20 mouse cellular contexts compared by ENCODE assay signal in genomic region chr17:3405350-3406073, GRCm38 (mm10).
"Had no signal": no experiment of that assay in that cellular context is flagged by ENCODE, and none has a peak within 500 bp of the region (broad histone marks: within the 10 kb centered on the region; RNA-seq: fewer than 3 reads in every experiment).

No protein-coding gene starts in this region.

- DNase-seq: kidney, adult 18-20 months; kidney, adult 9 months; kidney, postnatal 14 days; kidney, postnatal 4 days; left cerebral cortex, postnatal 4 days; liver, postnatal 0 days; lung, embryonic 14.5 days; lung, postnatal 36 days; right cerebral cortex, adult 18-20 months; right cerebral cortex, postnatal 14 days; right cerebral cortex, postnatal 4 days; thymus, postnatal 36 days had no signal

- H3K36me3 ChIP-seq: limb, embryonic 13.5 days; midbrain, embryonic 12.5 days; midbrain, embryonic 15.5 days; neural tube, embryonic 12.5 days; neural tube, embryonic 15.5 days; stomach, embryonic 15.5 days had no signal

- H3K27me3 ChIP-seq: limb, embryonic 13.5 days; midbrain, embryonic 15.5 days; neural tube, embryonic 15.5 days; stomach, embryonic 15.5 days had no signal

- H3K4me1 ChIP-seq: midbrain, embryonic 12.5 days; midbrain, embryonic 15.5 days; neural tube, embryonic 15.5 days; stomach, embryonic 15.5 days had no signal

- H3K9me3 ChIP-seq: limb, embryonic 13.5 days; midbrain, embryonic 12.5 days; midbrain, embryonic 15.5 days; neural tube, embryonic 12.5 days; neural tube, embryonic 15.5 days; stomach, embryonic 15.5 days had no signal

- ATAC-seq: liver, postnatal 0 days; lung, postnatal 0 days; midbrain, embryonic 15.5 days had no signal

- H3K27ac ChIP-seq: liver, embryonic 14.5 days; midbrain, embryonic 12.5 days; midbrain, embryonic 15.5 days; neural tube, embryonic 12.5 days; stomach, embryonic 15.5 days had no signal

- H3K4me3 ChIP-seq: limb, embryonic 13.5 days; midbrain, embryonic 12.5 days; midbrain, embryonic 15.5 days; neural tube, embryonic 12.5 days; neural tube, embryonic 15.5 days; stomach, embryonic 15.5 days had no signal

- H3K4me2 ChIP-seq: limb, embryonic 13.5 days; lung, embryonic 14.5 days; midbrain, embryonic 12.5 days; midbrain, embryonic 15.5 days; neural tube, embryonic 12.5 days; neural tube, embryonic 15.5 days; stomach, embryonic 15.5 days had no signal

- H3K9ac ChIP-seq: limb, embryonic 13.5 days; liver, embryonic 14.5 days; liver, postnatal 0 days; lung, embryonic 14.5 days; midbrain, embryonic 12.5 days; midbrain, embryonic 15.5 days; neural tube, embryonic 12.5 days; neural tube, embryonic 15.5 days; stomach, embryonic 15.5 days had no signal
